Mouse (Mus musculus) right cerebral cortex, postnatal 25 days (tissue): ENCODE results near the gene Pkp3.
A peak's percentile ranks its signal among the peaks of the same experiment; 100 is the strongest.

Source experiments
- DNase-seq: peaks from one replicate; pipeline ENCODE4 v3.0.0; 2022

Gene Pkp3

GRCm38 (mm10) chr7:141058601-141059341 lies 19.2 kb upstream of the Pkp3 start:
- no peak for DNase-seq

- no peak for DNase-seq
Measured at GRCm38 (mm10) chr7:141059929-141060328, 18.1 kb upstream of the Pkp3 start.

GRCm38 (mm10) chr7:141060426-141061242 lies 17.4 kb upstream of the Pkp3 start, which contains the start of gene B4galnt4:
TSS of gene B4galnt4 (plus strand) at chr7:141061104.
- peak; percentile 94 for DNase-seq

- no peak for DNase-seq
Measured at GRCm38 (mm10) chr7:141061269-141061692, 16.7 kb upstream of the Pkp3 start.

GRCm38 (mm10) chr7:141062525-141062924 lies 15.5 kb upstream of the Pkp3 start:
- DNase-seq, result no peak

- no peak for DNase-seq
Measured at GRCm38 (mm10) chr7:141063353-141063752, 14.7 kb upstream of the Pkp3 start.

- DNase-seq, result no peak
Measured at GRCm38 (mm10) chr7:141064175-141064574, 13.8 kb upstream of the Pkp3 start.

GRCm38 (mm10) chr7:141064576-141064975 lies 13.4 kb upstream of the Pkp3 start:
- DNase-seq, result no peak

GRCm38 (mm10) chr7:141068351-141068750 lies 9.7 kb upstream of the Pkp3 start:
- DNase-seq, result no peak

GRCm38 (mm10) chr7:141070058-141070862 lies 7.8 kb upstream of the Pkp3 start:
- peak; percentile 77 for DNase-seq

- DNase-seq, result no peak
Measured at GRCm38 (mm10) chr7:141072017-141072745, 5.8 kb upstream of the Pkp3 start.

GRCm38 (mm10) chr7:141073782-141074181 lies 4.2 kb upstream of the Pkp3 start:
- no peak for DNase-seq

GRCm38 (mm10) chr7:141078876-141079275 lies 858 bp downstream of the Pkp3 start:
- no peak for DNase-seq

GRCm38 (mm10) chr7:141079481-141080449 lies 1.7 kb downstream of the Pkp3 start:
- DNase-seq, result no peak

GRCm38 (mm10) chr7:141087894-141088293 lies 9.9 kb downstream of the Pkp3 start:
- DNase-seq, result no peak

- no peak for DNase-seq
Measured at GRCm38 (mm10) chr7:141088473-141088872, 10.5 kb downstream of the Pkp3 start.

GRCm38 (mm10) chr7:141090228-141090627 lies 12.2 kb downstream of the Pkp3 start:
- no peak for DNase-seq

- DNase-seq, result peak; percentile 18
Measured at GRCm38 (mm10) chr7:141092051-141092735, 14.2 kb downstream of the Pkp3 start.

GRCm38 (mm10) chr7:141093950-141094349 lies 15.9 kb downstream of the Pkp3 start:
- DNase-seq, result no peak

- no peak for DNase-seq
Measured at GRCm38 (mm10) chr7:141094487-141095205, 16.6 kb downstream of the Pkp3 start.
